Mouse (Mus musculus): ENCODE results near the gene Pde1a. TPM values are rescaled to one million over a fixed set of nuclear protein-coding genes. Genes with fewer than 3 reads are reported as not detected.

The Pde1a gene
- polyA plus RNA-seq, 1 experiment = not detected

DNA sequence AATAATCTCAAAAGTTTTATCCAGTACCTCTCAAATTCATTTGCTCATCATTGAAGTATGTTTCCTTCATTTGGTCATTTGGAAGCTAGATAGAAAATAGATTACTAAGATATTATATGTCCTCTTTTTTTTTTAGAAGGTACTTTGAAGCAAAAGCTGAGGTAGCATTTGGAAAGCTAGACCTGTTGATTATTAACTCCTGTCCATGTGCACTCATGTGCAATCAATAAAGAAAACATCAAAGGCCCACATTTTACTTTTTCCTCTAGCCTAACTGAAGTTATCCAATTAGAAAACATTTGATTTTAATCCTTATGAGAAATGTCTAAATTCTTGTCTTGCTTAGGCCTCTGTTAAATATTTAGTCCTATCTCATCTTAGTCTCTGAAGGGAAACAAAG, 153.3 kb downstream of the Pde1a start:
- no peaks in the 10 kb centered on the region for H3K27me3 ChIP-seq (ENCODE audit: control insufficient read depth, insufficient read depth, insufficient read length)
- no peak overlapping the region for H3K4me3 ChIP-seq (ENCODE audit: insufficient read depth, poor library complexity, severe bottlenecking)
- no peak overlapping the region for H3ac ChIP-seq (ENCODE audit: control insufficient read depth, insufficient read length, low read depth)
- H3K79me2 ChIP-seq (ENCODE audit: control insufficient read depth, insufficient read depth) = no peaks in the 10 kb centered on the region
- no peaks in the 10 kb centered on the region for H3K36me3 ChIP-seq (ENCODE audit: control insufficient read depth, insufficient read depth)
- TF ChIP-seq CEBPB (IDR thresholded peaks at IDR 0.05; ENCODE audit: low read depth) (no peak), MYOG (IDR thresholded peaks at IDR 0.05; ENCODE audit: control insufficient read depth, extremely low read depth, insufficient read length) (no peak), FOSL1 (IDR thresholded peaks at IDR 0.05; ENCODE audit: insufficient read depth, low read length, poor library complexity, severe bottlenecking) (no peak)
- no peaks in the 10 kb centered on the region for H3K79me3 ChIP-seq (ENCODE audit: low read depth)

DNA sequence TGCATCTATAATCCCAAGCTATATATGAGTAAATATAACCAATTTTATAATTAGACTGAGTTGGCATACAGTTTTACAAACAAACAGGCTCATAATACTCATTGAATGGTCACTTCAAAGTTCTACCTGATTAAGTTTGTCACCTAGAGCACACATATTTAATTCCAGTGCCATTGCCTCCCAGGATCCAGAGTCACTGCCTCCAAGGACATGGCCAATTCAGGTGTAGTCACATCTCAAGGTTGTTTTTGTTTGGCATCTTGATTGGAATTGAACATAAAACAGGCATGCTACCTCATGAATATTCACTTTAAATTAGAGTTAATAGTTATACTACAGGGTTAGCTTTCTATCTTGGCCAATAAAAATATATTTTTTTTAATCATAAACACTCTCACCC, 157.0 kb downstream of the Pde1a start:
- Histone ChIP-seq H3K4me3 (ENCODE audit: insufficient read depth, poor library complexity, severe bottlenecking) (no peak overlapping the region), H3K79me2 (ENCODE audit: control insufficient read depth, insufficient read depth) (no peaks in the 10 kb centered on the region), H3K79me3 (ENCODE audit: low read depth) (no peaks in the 10 kb centered on the region), H3ac (ENCODE audit: control insufficient read depth, insufficient read length, low read depth) (no peak overlapping the region), H3K36me3 (ENCODE audit: control insufficient read depth, insufficient read depth) (no peaks in the 10 kb centered on the region), H3K27me3 (ENCODE audit: control insufficient read depth, insufficient read depth, insufficient read length) (no peaks in the 10 kb centered on the region)
- TF ChIP-seq MYOD1 (IDR thresholded peaks at IDR 0.05; ENCODE audit: control insufficient read depth, insufficient read length, low read depth) = no peak
- no peak for TF ChIP-seq FOSL1 (IDR thresholded peaks at IDR 0.05; ENCODE audit: insufficient read depth, low read length, poor library complexity, severe bottlenecking)
- TF ChIP-seq CTCF (IDR thresholded peaks at IDR 0.05; ENCODE audit: control insufficient read depth, insufficient read depth, insufficient read length) = no peak
- no peak for TF ChIP-seq USF1 (IDR thresholded peaks at IDR 0.05; ENCODE audit: low read depth)
- TF ChIP-seq CEBPB (IDR thresholded peaks at IDR 0.05; ENCODE audit: low read depth) = no peak
- no peak for TF ChIP-seq MAX (IDR thresholded peaks at IDR 0.05)
- no peak for TF ChIP-seq MYOG (IDR thresholded peaks at IDR 0.05; ENCODE audit: control insufficient read depth, extremely low read depth, insufficient read length)

DNA sequence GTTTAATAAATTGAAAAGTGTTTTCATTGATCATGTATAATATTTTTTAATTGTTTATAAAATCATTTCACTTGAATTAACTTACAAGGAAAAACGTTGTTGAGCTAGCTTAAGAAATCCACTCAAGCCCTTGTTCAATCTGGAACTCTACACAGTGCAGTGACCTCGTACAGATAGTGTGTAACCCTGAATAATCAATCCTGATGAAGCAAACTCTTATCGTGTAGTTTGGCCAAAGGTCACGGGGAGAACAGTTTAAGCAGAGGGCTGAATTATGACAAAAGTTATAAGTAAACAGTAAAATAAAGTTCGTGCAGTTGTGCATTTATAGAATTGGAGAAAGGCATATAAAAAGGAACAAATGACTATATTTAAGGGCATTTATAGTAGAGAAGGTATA, 159.7 kb downstream of the Pde1a start:
- Histone ChIP-seq H3K79me2 (ENCODE audit: control insufficient read depth, insufficient read depth) (no peaks in the 10 kb centered on the region), H3K4me3 (ENCODE audit: insufficient read depth, poor library complexity, severe bottlenecking) (no peak overlapping the region), H3K36me3 (ENCODE audit: control insufficient read depth, insufficient read depth) (no peaks in the 10 kb centered on the region), H3ac (ENCODE audit: control insufficient read depth, insufficient read length, low read depth) (no peak overlapping the region), H3K27me3 (ENCODE audit: control insufficient read depth, insufficient read depth, insufficient read length) (no peaks in the 10 kb centered on the region), H3K79me3 (ENCODE audit: low read depth) (no peaks in the 10 kb centered on the region)
- TF ChIP-seq MYOD1 (IDR thresholded peaks at IDR 0.05; ENCODE audit: control insufficient read depth, insufficient read length, low read depth) (no peak), MAX (IDR thresholded peaks at IDR 0.05) (no peak), FOSL1 (IDR thresholded peaks at IDR 0.05; ENCODE audit: insufficient read depth, low read length, poor library complexity, severe bottlenecking) (no peak), CTCF (IDR thresholded peaks at IDR 0.05; ENCODE audit: control insufficient read depth, insufficient read depth, insufficient read length) (no peak), USF1 (IDR thresholded peaks at IDR 0.05; ENCODE audit: low read depth) (no peak), CEBPB (IDR thresholded peaks at IDR 0.05; ENCODE audit: low read depth) (no peak), MYOG (IDR thresholded peaks at IDR 0.05; ENCODE audit: control insufficient read depth, extremely low read depth, insufficient read length) (no peak)

- Histone ChIP-seq H3K4me3 (ENCODE audit: insufficient read depth, poor library complexity, severe bottlenecking) (no peak overlapping the region), H3K27me3 (ENCODE audit: control insufficient read depth, insufficient read depth, insufficient read length) (no peaks in the 10 kb centered on the region), H3K79me3 (ENCODE audit: low read depth) (no peaks in the 10 kb centered on the region), H3K79me2 (ENCODE audit: control insufficient read depth, insufficient read depth) (no peaks in the 10 kb centered on the region), H3ac (ENCODE audit: control insufficient read depth, insufficient read length, low read depth) (no peak overlapping the region), H3K36me3 (ENCODE audit: control insufficient read depth, insufficient read depth) (no peaks in the 10 kb centered on the region)
- no peak for TF ChIP-seq USF1 (IDR thresholded peaks at IDR 0.05; ENCODE audit: low read depth)
- no peak for TF ChIP-seq FOSL1 (IDR thresholded peaks at IDR 0.05; ENCODE audit: insufficient read depth, low read length, poor library complexity, severe bottlenecking)
- TF ChIP-seq MYOD1 (IDR thresholded peaks at IDR 0.05; ENCODE audit: control insufficient read depth, insufficient read length, low read depth) = no peak
- no peak for TF ChIP-seq MAX (IDR thresholded peaks at IDR 0.05)
Observed at GRCm38 (mm10) chr2:79966681-79967506, 162.4 kb downstream of the Pde1a start.

- H3K79me3 ChIP-seq (ENCODE audit: low read depth) = no peaks in the 10 kb centered on the region
- H3K36me3 ChIP-seq (ENCODE audit: control insufficient read depth, insufficient read depth) = no peaks in the 10 kb centered on the region
- no peaks in the 10 kb centered on the region for H3K27me3 ChIP-seq (ENCODE audit: control insufficient read depth, insufficient read depth, insufficient read length)
- TF ChIP-seq CEBPB (IDR thresholded peaks at IDR 0.05; ENCODE audit: low read depth) = no peak
- no peak for TF ChIP-seq MYOD1 (IDR thresholded peaks at IDR 0.05; ENCODE audit: control insufficient read depth, insufficient read length, low read depth)
- no peak for TF ChIP-seq MAX (IDR thresholded peaks at IDR 0.05)
- no peak for TF ChIP-seq CTCF (IDR thresholded peaks at IDR 0.05; ENCODE audit: control insufficient read depth, insufficient read depth, insufficient read length)
- no peak for TF ChIP-seq FOSL1 (IDR thresholded peaks at IDR 0.05; ENCODE audit: insufficient read depth, low read length, poor library complexity, severe bottlenecking)
- no peak for TF ChIP-seq MYOG (IDR thresholded peaks at IDR 0.05; ENCODE audit: control insufficient read depth, extremely low read depth, insufficient read length)
- no peak for TF ChIP-seq USF1 (IDR thresholded peaks at IDR 0.05; ENCODE audit: low read depth)
- H3K4me3 ChIP-seq (ENCODE audit: insufficient read depth, poor library complexity, severe bottlenecking) = no peak overlapping the region
- H3ac ChIP-seq (ENCODE audit: control insufficient read depth, insufficient read length, low read depth) = no peak overlapping the region
- H3K79me2 ChIP-seq (ENCODE audit: control insufficient read depth, insufficient read depth) = no peaks in the 10 kb centered on the region
Observed at GRCm38 (mm10) chr2:79966086-79966485, 163.2 kb downstream of the Pde1a start.

DNA sequence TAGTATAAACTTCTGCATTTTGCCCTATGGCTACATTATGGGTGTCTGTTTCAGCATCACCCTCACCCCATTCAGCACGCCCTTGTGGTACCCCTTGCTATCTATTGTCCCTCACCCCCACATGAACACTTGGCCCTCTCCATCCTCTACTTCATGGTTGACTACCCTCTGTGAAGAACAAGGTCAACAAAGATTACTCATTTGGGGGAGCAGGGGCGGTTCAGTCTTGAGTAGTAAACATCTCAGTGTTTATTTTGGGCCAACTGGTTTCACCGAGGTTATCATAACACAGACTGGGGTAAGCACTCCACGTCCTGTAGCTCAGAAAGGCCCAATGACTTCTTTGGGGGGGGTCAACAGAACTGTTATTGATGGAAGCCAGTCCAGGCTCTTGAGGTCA, 164.3 kb downstream of the Pde1a start:
- H3K27me3 ChIP-seq (ENCODE audit: control insufficient read depth, insufficient read depth, insufficient read length) = no peaks in the 10 kb centered on the region
- H3K79me3 ChIP-seq (ENCODE audit: low read depth) = no peaks in the 10 kb centered on the region
- no peak overlapping the region for H3K4me3 ChIP-seq (ENCODE audit: insufficient read depth, poor library complexity, severe bottlenecking)
- TF ChIP-seq CTCF (IDR thresholded peaks at IDR 0.05; ENCODE audit: control insufficient read depth, insufficient read depth, insufficient read length) (no peak), MYOG (IDR thresholded peaks at IDR 0.05; ENCODE audit: control insufficient read depth, extremely low read depth, insufficient read length) (no peak), CEBPB (IDR thresholded peaks at IDR 0.05; ENCODE audit: low read depth) (no peak), USF1 (IDR thresholded peaks at IDR 0.05; ENCODE audit: low read depth) (no peak), MYOD1 (IDR thresholded peaks at IDR 0.05; ENCODE audit: control insufficient read depth, insufficient read length, low read depth) (no peak), MAX (IDR thresholded peaks at IDR 0.05) (no peak), FOSL1 (IDR thresholded peaks at IDR 0.05; ENCODE audit: insufficient read depth, low read length, poor library complexity, severe bottlenecking) (no peak)
- H3K36me3 ChIP-seq (ENCODE audit: control insufficient read depth, insufficient read depth) = no peaks in the 10 kb centered on the region
- H3K79me2 ChIP-seq (ENCODE audit: control insufficient read depth, insufficient read depth) = no peaks in the 10 kb centered on the region
- H3ac ChIP-seq (ENCODE audit: control insufficient read depth, insufficient read length, low read depth) = no peak overlapping the region
